Mouse (Mus musculus) layer of hippocampus, adult 2 months (tissue): Measurements from ENCODE around the gene Kng2. TPM values are rescaled to one million over a fixed set of nuclear protein-coding genes. Genes with fewer than 3 reads are reported as not detected.
"Not testable (repeated sequence)": the region's sequence is repeated elsewhere in the genome, so short reads cannot be mapped to it uniquely, and the experiment has no call there.

ENCODE experiments used
- DNase-seq, 2 experiments: peaks; one replicate each; pipeline ENCODE4 v3.0.0; 2022; ENCODE audit warnings: low spot score in 2 of 2
- H3K27ac ChIP-seq: fragments of 200-600 bp; 2 replicates; pipeline ENCODE4 v1.8.1; 2022
- H3K4me3 ChIP-seq: fragments of 200-600 bp; 2 replicates; pipeline ENCODE4 v1.8.1; 2022; ENCODE audit warnings: mild to moderate bottlenecking
- CTCF ChIP-seq: fragments of 200-600 bp; conservative IDR thresholded peaks from 2 replicates; pipeline ENCODE4 v1.8.1; 2022; ENCODE audit warnings: antibody characterized with exemption, mild to moderate bottlenecking, moderate library complexity
- long read RNA-seq, 2 experiments: library from polyadenylated mRNA; stranded (forward); transcript quantifications; one replicate each; pipeline ENCODE4 v2.0.0; 2021; ENCODE audit warnings: borderline mapping rate in 2 of 2
- total RNA-seq, 2 experiments: library from RNA; stranded (reverse); gene quantifications; 2 replicates each; pipeline ENCODE4 v1.2.3; 2021

Kng2 gene
- total RNA-seq, result not detected
- long read RNA-seq, experiment 1, result 0 reads
- long read RNA-seq, experiment 2, result 0 reads

GRCm38 (mm10) chr16:23028966-23029600, at the start of gene Kng2:
Gene Kng2 (minus strand): TSS chr16:23029482.
- not testable (repeated sequence) for H3K4me3 ChIP-seq, H3K27ac ChIP-seq, DNase-seq

GRCm38 (mm10) chr16:23077516-23077915, 48.2 kb upstream of the Kng2 start:
- H3K4me3 ChIP-seq, H3K27ac ChIP-seq: not testable (repeated sequence)

GRCm38 (mm10) chr16:23060781-23061325, 31.6 kb upstream of the Kng2 start:
- H3K4me3 ChIP-seq, DNase-seq, H3K27ac ChIP-seq: not testable (repeated sequence)

More at GRCm38 (mm10) chr16:23077516-23077915, 48.2 kb upstream of the Kng2 start:
- not testable (repeated sequence) for DNase-seq

- not testable (repeated sequence) for DNase-seq, H3K4me3 ChIP-seq, H3K27ac ChIP-seq
Observed at GRCm38 (mm10) chr16:23059630-23060029, 30.3 kb upstream of the Kng2 start.

GRCm38 (mm10) chr16:23057668-23058447, 28.6 kb upstream of the Kng2 start, which contains the start of gene Kng1:
Gene Kng1 (plus strand): TSS chr16:23057865.
- H3K4me3 ChIP-seq, H3K27ac ChIP-seq, DNase-seq: not testable (repeated sequence)

GRCm38 (mm10) chr16:23046319-23046718, 17.0 kb upstream of the Kng2 start:
- no peak overlapping the region for H3K4me3 ChIP-seq
- no peak overlapping the region for H3K27ac ChIP-seq
- peak; percentile 82 for TF ChIP-seq CTCF
- peak; percentile 8 to 16 for DNase-seq

- Histone ChIP-seq H3K27ac (no peak overlapping the region), H3K4me3 (no peak overlapping the region)
- DNase-seq, result no peak
- no peak for TF ChIP-seq CTCF
Observed at GRCm38 (mm10) chr16:23040876-23041275, 11.6 kb upstream of the Kng2 start.

- DNase-seq, result no peak
- TF ChIP-seq CTCF, result no peak
- no peak overlapping the region for H3K27ac ChIP-seq
Observed at GRCm38 (mm10) chr16:23039281-23039680, 10.0 kb upstream of the Kng2 start.

GRCm38 (mm10) chr16:23037744-23038143, 8.5 kb upstream of the Kng2 start:
- H3K4me3 ChIP-seq, result no peak overlapping the region
- no peak overlapping the region for H3K27ac ChIP-seq
- TF ChIP-seq CTCF, result no peak
- DNase-seq, result no peak

More at GRCm38 (mm10) chr16:23039281-23039680, 10.0 kb upstream of the Kng2 start:
- H3K4me3 ChIP-seq, result no peak overlapping the region

GRCm38 (mm10) chr16:23033673-23034072, 4.4 kb upstream of the Kng2 start:
- no peak for TF ChIP-seq CTCF
- no peak overlapping the region for H3K4me3 ChIP-seq
- no peak for DNase-seq
- no peak overlapping the region for H3K27ac ChIP-seq

- H3K4me3 ChIP-seq, result no peak overlapping the region
Observed at GRCm38 (mm10) chr16:23030673-23031435, 1.6 kb upstream of the Kng2 start.

GRCm38 (mm10) chr16:23027341-23027740, 1.9 kb downstream of the Kng2 start:
- DNase-seq, H3K4me3 ChIP-seq, H3K27ac ChIP-seq: not testable (repeated sequence)

More at GRCm38 (mm10) chr16:23030673-23031435, 1.6 kb upstream of the Kng2 start:
- H3K27ac ChIP-seq, result no peak overlapping the region
- DNase-seq, result no peak
- TF ChIP-seq CTCF, result no peak

- no peak overlapping the region for H3K27ac ChIP-seq
- H3K4me3 ChIP-seq, result no peak overlapping the region
- TF ChIP-seq CTCF, result no peak
- DNase-seq, result no peak
Observed at GRCm38 (mm10) chr16:23026582-23026981, 2.7 kb downstream of the Kng2 start.
